Mouse (Mus musculus): ENCODE results near the gene Ptges.

GRCm38 (mm10) chr2:30842615-30843014, 87.0 kb downstream of the Ptges start:
- no peak for TF ChIP-seq POLR2AphosphoS2 (IDR thresholded peaks at IDR 0.05; ENCODE audit: low read length)
- no peak for TF ChIP-seq POLR2A (IDR thresholded peaks at IDR 0.05; ENCODE audit: control insufficient read depth in 1 of 2, insufficient read depth in 1 of 2, low read depth in 1 of 2, low read length in 2 of 2, poor library complexity in 1 of 2)
- no peak for TF ChIP-seq EP300 (IDR thresholded peaks at IDR 0.05; ENCODE audit: low read depth in 1 of 2, low read length in 2 of 2)
- no peak for TF ChIP-seq TAL1 (IDR thresholded peaks at IDR 0.05; ENCODE audit: low read length)
- no peak for TF ChIP-seq CTCF (IDR thresholded peaks at IDR 0.05 in 2 of 3, conservative IDR thresholded peaks at IDR 0.05 in 1 of 3; ENCODE audit: control insufficient read depth in 1 of 3, insufficient read depth in 1 of 3, low read depth in 2 of 3, low read length in 3 of 3, poor library complexity in 1 of 3, severe bottlenecking in 1 of 3)
- TF ChIP-seq ETS1 (IDR thresholded peaks at IDR 0.05; ENCODE audit: low read depth, low read length) = no peak
- TF ChIP-seq CHD2 (IDR thresholded peaks at IDR 0.05; ENCODE audit: low read length) = no peak
